Mouse (Mus musculus) ES-Bruce4 (cell line): ENCODE measurements at regions not wholly inside any gene's neighbourhood (a gene's known extent, or its start where the extent isn't known, plus 50 kb on each side); places are given as distances from the start of the nearest gene placed in this dataset.
"Not testable (repeated sequence)": the region's sequence is repeated elsewhere in the genome, so short reads cannot be mapped to it uniquely, and the experiment has no call there.

Experiments
- CTCF ChIP-seq: IDR thresholded peaks from one replicate; pipeline ENCODE4 v1.8.1; 2011; ENCODE audit warnings: low read depth, low read length
- POLR2A ChIP-seq: IDR thresholded peaks from one replicate; pipeline ENCODE4 v1.8.1; 2011; ENCODE audit warnings: low read length; ENCODE audit not compliant: insufficient read depth

DNA sequence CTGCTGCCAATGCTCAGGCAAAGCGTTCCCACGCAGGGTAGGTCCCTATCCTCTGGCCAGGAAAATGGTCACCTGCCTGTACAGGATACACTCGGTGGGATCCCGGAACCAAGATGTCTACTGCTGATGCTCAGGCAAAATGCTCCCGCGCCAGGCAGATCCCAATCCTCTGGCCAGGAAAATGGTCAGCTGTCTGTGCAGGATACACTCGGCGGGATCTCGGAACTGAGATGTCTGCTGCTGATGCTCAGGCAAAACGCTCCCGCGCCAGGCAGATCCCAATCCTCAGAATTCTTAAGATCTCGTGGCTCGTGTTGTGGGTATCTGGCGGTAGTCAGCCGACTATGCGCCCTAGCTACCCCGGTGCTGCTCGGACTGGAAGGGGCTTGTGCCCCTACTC is 288.0 kb downstream of the Nucb2 start:
- not testable (repeated sequence) for TF ChIP-seq CTCF, POLR2A
